Mouse (Mus musculus): ENCODE measurements around the gene Ppp2r5e.
A peak's percentile ranks its signal among the peaks of the same experiment; 100 is the strongest.

Gene Ppp2r5e

GRCm38 (mm10) chr12:75577255-75577654 lies 18.8 kb downstream of the Ppp2r5e start:
- DNase-seq (ENCODE audit: low spot score), result no peak

GRCm38 (mm10) chr12:75572271-75572670 lies 23.8 kb downstream of the Ppp2r5e start:
- DNase-seq (ENCODE audit: low spot score), result peak; percentile 61

GRCm38 (mm10) chr12:75570138-75570537 lies 25.9 kb downstream of the Ppp2r5e start:
- DNase-seq (ENCODE audit: low spot score), result no peak

GRCm38 (mm10) chr12:75567745-75568144 lies 28.3 kb downstream of the Ppp2r5e start:
- no peak for DNase-seq (ENCODE audit: low spot score)

GRCm38 (mm10) chr12:75565756-75566155 lies 30.3 kb downstream of the Ppp2r5e start:
- DNase-seq (ENCODE audit: low spot score), result no peak

GRCm38 (mm10) chr12:75564498-75564897 lies 31.5 kb downstream of the Ppp2r5e start:
- no peak for DNase-seq (ENCODE audit: low spot score)

GRCm38 (mm10) chr12:75562996-75563618 lies 32.9 kb downstream of the Ppp2r5e start:
- DNase-seq (ENCODE audit: low spot score), result no peak

- no peak for DNase-seq (ENCODE audit: low spot score)
Observed at GRCm38 (mm10) chr12:75560681-75561387, 35.2 kb downstream of the Ppp2r5e start.

- DNase-seq (ENCODE audit: low spot score), result no peak
Observed at GRCm38 (mm10) chr12:75559196-75559595, 36.8 kb downstream of the Ppp2r5e start.

- peak; percentile 24 for DNase-seq (ENCODE audit: low spot score)
Observed at GRCm38 (mm10) chr12:75557813-75558212, 38.2 kb downstream of the Ppp2r5e start.

GRCm38 (mm10) chr12:75555032-75555431 lies 41.0 kb downstream of the Ppp2r5e start:
- DNase-seq (ENCODE audit: low spot score), result no peak

- DNase-seq (ENCODE audit: low spot score), result no peak
Observed at GRCm38 (mm10) chr12:75552296-75552695, 43.7 kb downstream of the Ppp2r5e start.

GRCm38 (mm10) chr12:75551671-75552070 lies 44.4 kb downstream of the Ppp2r5e start:
- DNase-seq (ENCODE audit: low spot score), result no peak

- no peak for DNase-seq (ENCODE audit: low spot score)
Observed at GRCm38 (mm10) chr12:75548999-75549398, 47.0 kb downstream of the Ppp2r5e start.

- DNase-seq (ENCODE audit: low spot score), result no peak
Observed at GRCm38 (mm10) chr12:75547174-75547573, 48.9 kb downstream of the Ppp2r5e start.

- no peak for DNase-seq (ENCODE audit: low spot score)
Observed at GRCm38 (mm10) chr12:75546241-75546640, 49.8 kb downstream of the Ppp2r5e start.

GRCm38 (mm10) chr12:75545431-75545925 lies 50.6 kb downstream of the Ppp2r5e start:
- DNase-seq (ENCODE audit: low spot score), result no peak

- no peak for DNase-seq (ENCODE audit: low spot score)
Observed at GRCm38 (mm10) chr12:75544666-75545065, 51.4 kb downstream of the Ppp2r5e start.

- no peak for DNase-seq (ENCODE audit: low spot score)
Observed at GRCm38 (mm10) chr12:75544259-75544658, 51.8 kb downstream of the Ppp2r5e start.

- DNase-seq (ENCODE audit: low spot score), result no peak
Observed at GRCm38 (mm10) chr12:75543346-75543745, 52.7 kb downstream of the Ppp2r5e start.

GRCm38 (mm10) chr12:75540621-75541171 lies 55.3 kb downstream of the Ppp2r5e start:
- no peak for DNase-seq (ENCODE audit: low spot score)

GRCm38 (mm10) chr12:75539228-75539627 lies 56.8 kb downstream of the Ppp2r5e start:
- no peak for DNase-seq (ENCODE audit: low spot score)

Data from MN1 (cell line).